Mouse (Mus musculus) CH12.LX (cell line): ENCODE results near the gene Fhit. TPM values are rescaled to one million over a fixed set of nuclear protein-coding genes. Genes with fewer than 3 reads are reported as not detected.
A peak's percentile ranks its signal among the peaks of the same experiment; 100 is the strongest.

Source experiments
- DNase-seq: peaks from one replicate; pipeline ENCODE4 v3.0.0-alpha.2; 2013; ENCODE audit errors: extremely low read depth
- H3K27ac ChIP-seq: 2 replicates; pipeline ENCODE4 v1.5.1; 2012; ENCODE audit warnings: low read depth, mild to moderate bottlenecking, control low read depth, moderate library complexity; ENCODE audit not compliant: insufficient read depth
- H3K27me3 ChIP-seq: replicated peaks from 2 replicates; pipeline ENCODE3; 2012; ENCODE audit warnings: inconsistent platforms
- H3K36me3 ChIP-seq, 2 experiments: replicated peaks in 1 of 2; 2 replicates each; pipeline versions ENCODE3 to v1.6.1; 2012; ENCODE audit warnings: inconsistent platforms in 1 of 2, low read length in 1 of 2, mild to moderate bottlenecking in 1 of 2, mixed read lengths in 1 of 2, moderate library complexity in 1 of 2; ENCODE audit not compliant: control insufficient read depth in 1 of 2, insufficient read depth in 1 of 2
- H3K4me1 ChIP-seq, 2 experiments: 2 replicates each; pipeline ENCODE4 v1.6.1; 2012; ENCODE audit warnings: inconsistent platforms in 1 of 2, moderate library complexity in 1 of 2; ENCODE audit not compliant: insufficient read depth in 2 of 2, control insufficient read depth in 1 of 2
- H3K4me2 ChIP-seq: 2 replicates; pipeline ENCODE4 v1.6.1; 2012; ENCODE audit warnings: low read depth, mild to moderate bottlenecking, control low read depth; ENCODE audit not compliant: poor library complexity, insufficient read depth, severe bottlenecking
- H3K4me3 ChIP-seq, 3 experiments: fragments of 150-350 bp in 1 of 3; sonication (generic) in 1 of 3; replicated peaks in 1 of 3; 2 replicates each; pipeline versions ENCODE3 to v1.5.1; 2011 to 2012; ENCODE audit warnings: low read depth in 2 of 3, low read length in 2 of 3, mild to moderate bottlenecking in 2 of 3, moderate library complexity in 2 of 3, control low read depth in 1 of 3, improper control_type of control experiment in 1 of 3, inconsistent platforms in 1 of 3, mixed read lengths in 1 of 3; ENCODE audit not compliant: poor library complexity in 1 of 3
- H3K79me2 ChIP-seq: replicated peaks from 2 replicates; pipeline ENCODE4 v1.6.1; 2012; ENCODE audit warnings: mild to moderate bottlenecking, moderate library complexity; ENCODE audit not compliant: control insufficient read depth, poor library complexity, insufficient read depth, severe bottlenecking; ENCODE audit errors: extremely low read depth
- H3K9ac ChIP-seq: 2 replicates; pipeline ENCODE4 v1.6.1; 2012; ENCODE audit warnings: low read depth, mild to moderate bottlenecking, control low read depth, moderate library complexity; ENCODE audit not compliant: insufficient read depth
- H3K9me3 ChIP-seq: replicated peaks from 2 replicates; pipeline ENCODE3; 2012; ENCODE audit warnings: low read length, inconsistent platforms, mixed read lengths
- BHLHE40 ChIP-seq: IDR thresholded peaks from 2 replicates; pipeline ENCODE4 v1.6.1; 2011; ENCODE audit warnings: mild to moderate bottlenecking, low read depth, low read length, improper control_type of control experiment
- CHD2 ChIP-seq: IDR thresholded peaks from 2 replicates; pipeline ENCODE4 v1.6.1; 2011; ENCODE audit warnings: low read length, improper control_type of control experiment
- EP300 ChIP-seq: IDR thresholded peaks from 2 replicates; pipeline ENCODE4 v1.6.1; 2011; ENCODE audit warnings: low read length, improper control_type of control experiment
- GABPA ChIP-seq: IDR thresholded peaks from 2 replicates; pipeline ENCODE4 v1.6.1; 2012; ENCODE audit warnings: low read depth, low read length, improper control_type of control experiment, inconsistent platforms; ENCODE audit not compliant: insufficient replicate concordance
- HCFC1 ChIP-seq: IDR thresholded peaks from 2 replicates; pipeline ENCODE4 v1.6.1; 2012; ENCODE audit warnings: low read depth, mild to moderate bottlenecking, inconsistent platforms, low read length, improper control_type of control experiment
- IRF4 ChIP-seq: IDR thresholded peaks from 2 replicates; pipeline ENCODE4 v1.6.1; 2014; ENCODE audit warnings: low read depth, mild to moderate bottlenecking, inconsistent platforms, low read length, improper control_type of control experiment
- JUND ChIP-seq: conservative IDR thresholded peaks from 2 replicates; pipeline ENCODE4 v1.6.1; 2011; ENCODE audit warnings: low read depth, low read length, improper control_type of control experiment
- MAX ChIP-seq: IDR thresholded peaks from 2 replicates; pipeline ENCODE4 v1.6.1; 2011; ENCODE audit warnings: low read length, improper control_type of control experiment
- MAZ ChIP-seq: IDR thresholded peaks from 2 replicates; pipeline ENCODE4 v1.6.1; 2012; ENCODE audit warnings: low read depth, mild to moderate bottlenecking, inconsistent platforms, low read length, improper control_type of control experiment, moderate library complexity
- MEF2A ChIP-seq: IDR thresholded peaks from 2 replicates; pipeline ENCODE4 v1.6.1; 2014; ENCODE audit warnings: low read depth, mild to moderate bottlenecking, inconsistent platforms, low read length, improper control_type of control experiment, borderline replicate concordance
- RAD21 ChIP-seq: IDR thresholded peaks from 2 replicates; pipeline ENCODE4 v1.6.1; 2011; ENCODE audit warnings: low read depth, mild to moderate bottlenecking, low read length, improper control_type of control experiment, moderate library complexity
- SMC3 ChIP-seq: IDR thresholded peaks from 2 replicates; pipeline ENCODE4 v1.6.1; 2011; ENCODE audit warnings: low read depth, low read length, improper control_type of control experiment
- UBTF ChIP-seq: IDR thresholded peaks from 2 replicates; pipeline ENCODE4 v1.6.1; 2012; ENCODE audit warnings: low read depth, mild to moderate bottlenecking, inconsistent platforms, low read length, improper control_type of control experiment, moderate library complexity
- USF2 ChIP-seq: conservative IDR thresholded peaks from 2 replicates; pipeline ENCODE4 v1.6.1; 2011; ENCODE audit warnings: low read depth, low read length, improper control_type of control experiment
- ZKSCAN1 ChIP-seq: IDR thresholded peaks from 2 replicates; pipeline ENCODE4 v1.6.1; 2012; ENCODE audit warnings: low read depth, inconsistent platforms, low read length, improper control_type of control experiment, borderline replicate concordance
- ZNF384 ChIP-seq: IDR thresholded peaks from 2 replicates; pipeline ENCODE4 v1.6.1; 2012; ENCODE audit warnings: low read depth, low read length, improper control_type of control experiment, inconsistent platforms
- dilution Hi-C: fragments of 300-500 bp; cut with MboI; formaldehyde crosslinking; loops from 2 replicates; pipeline ENCODE4 v1.14.3; 2020; ENCODE audit warnings: low sequenced_read_pairs; ENCODE audit not compliant: extremely low pct_unique_long_range_greater_than_20kb, extremely low pct_ligation_motif_present
- in situ Hi-C: fragments of 300-500 bp; cut with MboI; formaldehyde crosslinking; loops from 3 replicates; pipeline ENCODE4 v1.14.3; 2019; ENCODE audit warnings: low sequenced_read_pairs, low pct_ligation_motif_present, low pct_unique_long_range_greater_than_20kb, mixed read lengths
- polyA plus RNA-seq: library from polyadenylated mRNA; unstranded; fragments of >175 nt; gene quantifications from 2 replicates; pipeline ENCODE4 v1.2.1, GENCODE M21; 2012; ENCODE audit warnings: low read depth; ENCODE audit not compliant: insufficient read length
- total RNA-seq, 2 experiments: library from RNA; depleted of rRNA; stranded (reverse); fragments of 300-350 nt in 1 of 2; fragments of >200 nt in 1 of 2; gene quantifications; 2 replicates each; pipeline ENCODE4 v1.2.3; 2012 to 2014

The Fhit gene
- total and polyA plus RNA-seq, 3 experiments: 0.64 to 1.9 (median 0.64) TPM

DNA sequence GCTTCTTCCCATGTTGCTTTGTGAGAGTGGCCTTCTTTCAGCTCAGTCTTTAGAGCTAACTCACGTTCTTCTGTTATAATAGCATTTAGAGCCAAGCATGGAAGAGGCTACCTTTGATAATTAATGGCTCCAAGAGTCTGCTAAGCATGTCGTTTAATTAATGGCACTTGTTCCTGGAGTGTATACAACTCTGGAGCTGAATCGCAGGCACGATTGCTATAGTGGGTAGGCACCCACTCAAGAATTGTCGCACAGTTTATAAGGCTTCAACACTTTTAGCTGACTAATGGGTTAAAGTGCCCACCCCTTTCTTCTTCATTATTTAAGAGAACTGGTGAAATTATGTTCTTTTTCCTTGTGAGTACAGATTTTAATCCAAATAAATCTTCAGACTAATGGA is 1605.5 kb downstream of the Fhit start:
- Histone ChIP-seq H3K36me3 (no peaks in the 10 kb centered on the region), H3K27me3 (no peaks in the 10 kb centered on the region), H3K4me1 (peaks cover 0 to 22% of the 10 kb centered on the region in 2 experiments; a peak in 2 of 4 replicates), H3K79me2 (no peaks in the 10 kb centered on the region), H3K4me2 (no peak overlapping the region), H3K9me3 (no peaks in the 10 kb centered on the region), H3K9ac (no peak overlapping the region), H3K4me3 (no peak overlapping the region), H3K27ac (no peak overlapping the region)
- in situ Hi-C loops: no loop called here
- TF ChIP-seq IRF4 (no peak), JUND (no peak), RAD21 (no peak), ZNF384 (no peak), HCFC1 (no peak)
- dilution Hi-C loops: no loop called here
- DNase-seq: no peak

DNA sequence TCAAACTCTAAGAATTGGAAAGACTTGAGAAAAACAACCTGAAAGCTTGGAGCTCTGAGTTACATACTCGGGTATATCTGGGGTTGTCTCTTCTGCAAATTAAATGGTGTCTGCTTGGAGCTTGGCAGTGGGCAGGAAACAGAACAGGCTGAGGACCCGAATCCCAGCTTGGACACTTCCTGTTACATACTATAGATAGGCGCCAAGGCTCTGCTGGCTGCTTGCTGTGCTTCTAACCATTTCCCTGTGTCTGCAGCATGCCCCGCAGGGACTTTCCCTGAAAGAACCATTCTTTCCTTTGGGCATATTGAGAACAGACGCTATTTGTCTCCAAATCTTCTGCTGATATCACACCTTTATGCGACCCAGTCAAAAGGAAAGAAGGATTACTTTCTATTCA is 1606.0 kb downstream of the Fhit start:
- no peak overlapping the region for H3K4me3 ChIP-seq
- dilution Hi-C loops (no loop called here), in situ Hi-C loops (no loop called here)
- no peaks in the 10 kb centered on the region for H3K9me3 ChIP-seq
- H3K79me2 ChIP-seq: no peaks in the 10 kb centered on the region
- H3K9ac ChIP-seq: no peak overlapping the region
- no peak overlapping the region for H3K27ac ChIP-seq
- no peak overlapping the region for H3K4me2 ChIP-seq
- TF ChIP-seq MAZ (no peak), HCFC1 (no peak), IRF4 (no peak), MAX (no peak), GABPA (no peak), MEF2A (no peak), ZNF384 (no peak), SMC3 (no peak), USF2 (no peak), ZKSCAN1 (no peak), UBTF (no peak), EP300 (no peak), CHD2 (no peak), BHLHE40 (no peak)
- peak; percentile 33 for DNase-seq
- H3K27me3 ChIP-seq: no peaks in the 10 kb centered on the region
- peaks cover 0 to 23% of the 10 kb centered on the region in 2 experiments; a peak in 2 of 4 replicates for H3K4me1 ChIP-seq
- no peaks in the 10 kb centered on the region for H3K36me3 ChIP-seq
